ENCODE assay signal across 22 mouse cellular contexts in the genomic region with DNA sequence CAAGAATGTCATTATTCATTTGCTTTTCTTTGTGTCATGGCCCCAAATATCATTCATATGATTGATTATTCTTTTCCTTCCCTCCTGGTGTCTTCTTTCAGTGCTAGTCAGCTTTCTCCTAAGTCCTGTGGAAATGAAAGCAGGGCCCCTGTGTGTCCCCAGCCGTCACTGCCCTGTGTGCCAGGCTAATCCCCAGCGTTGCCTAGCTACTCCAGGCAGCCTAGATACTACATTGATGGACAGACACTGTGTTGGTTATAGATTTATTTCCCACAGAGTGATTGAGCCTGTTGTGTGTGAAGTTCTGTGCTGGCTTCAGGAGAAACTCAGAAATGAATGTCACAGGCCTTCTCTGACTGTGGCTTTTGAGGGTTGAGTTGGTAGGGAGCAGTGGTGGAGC. TPM values are rescaled to one million over a fixed set of nuclear protein-coding genes. Genes with fewer than 3 reads are reported as not detected.
DNase-seq lines count a peak whose midpoint lies in the region; ATAC-seq lines count a peak whose summit lies in the region.
"Had no signal": no experiment of that assay in that cellular context is flagged by ENCODE, and none has a peak within 500 bp of the region (broad histone marks: within the 10 kb centered on the region; RNA-seq: fewer than 3 reads in every experiment).

No protein-coding gene starts in this region.

- no peak overlapping the region for H3K27ac ChIP-seq in hindbrain, embryonic 16.5 days (ENCODE audit: low read depth, low read length)
- H3K27ac ChIP-seq in hindbrain, embryonic 11.5 days (ENCODE audit: low read depth, low read length) = no peak overlapping the region
- no peak overlapping the region for H3K27ac ChIP-seq in midbrain, embryonic 16.5 days (ENCODE audit: low read length)
- no peak overlapping the region for H3K27ac ChIP-seq in intestine, embryonic 16.5 days (ENCODE audit: low read length)
- H3K27ac ChIP-seq: embryonic facial prominence, embryonic 10.5 days; gastrocnemius, adult 2 months; heart, embryonic 13.5 days; hindbrain, embryonic 14.5 days had no signal

- H3K27me3 ChIP-seq in hindbrain, embryonic 16.5 days (replicated peaks; ENCODE audit: control insufficient read depth, insufficient read depth, low read length) = no peaks in the 10 kb centered on the region
- H3K27me3 ChIP-seq in hindbrain, embryonic 11.5 days (ENCODE audit: control insufficient read depth, insufficient read depth, low read length) = no peaks in the 10 kb centered on the region
- no peaks in the 10 kb centered on the region for H3K27me3 ChIP-seq in midbrain, embryonic 16.5 days (ENCODE audit: control insufficient read depth, insufficient read depth, low read depth, low read length)
- H3K27me3 ChIP-seq in intestine, embryonic 16.5 days (replicated peaks; ENCODE audit: control insufficient read depth, insufficient read depth, low read length) = no peaks in the 10 kb centered on the region
- H3K27me3 ChIP-seq: heart, embryonic 13.5 days had no signal

- H3K4me3 ChIP-seq in hindbrain, embryonic 16.5 days (ENCODE audit: low read length) = no peak overlapping the region
- no peak overlapping the region for H3K4me3 ChIP-seq in hindbrain, embryonic 11.5 days (ENCODE audit: low read depth, low read length)
- H3K4me3 ChIP-seq in midbrain, embryonic 16.5 days (ENCODE audit: low read depth, low read length) = no peak overlapping the region
- no peak overlapping the region for H3K4me3 ChIP-seq in intestine, embryonic 16.5 days (ENCODE audit: low read length)
- H3K4me3 ChIP-seq: embryonic facial prominence, embryonic 10.5 days; gastrocnemius, adult 2 months; heart, embryonic 13.5 days had no signal

- WGBS in hindbrain, embryonic 16.5 days = 56% methylated on average over 2 of the region's 2 CpGs
- WGBS in hindbrain, embryonic 11.5 days = 58% methylated on average over 2 of the region's 2 CpGs
- 11% methylated on average over 2 of the region's 2 CpGs for WGBS in midbrain, embryonic 16.5 days
- 70% methylated on average over 2 of the region's 2 CpGs for WGBS in intestine, embryonic 16.5 days

- no peaks in the 10 kb centered on the region for H3K9me3 ChIP-seq in hindbrain, embryonic 16.5 days (ENCODE audit: control insufficient read depth, low read length)
- H3K9me3 ChIP-seq in hindbrain, embryonic 11.5 days (ENCODE audit: control insufficient read depth, low read length) = no peaks in the 10 kb centered on the region
- H3K9me3 ChIP-seq in midbrain, embryonic 16.5 days (replicated peaks; ENCODE audit: control insufficient read depth, low read length, poor library complexity, severe bottlenecking) = no peaks in the 10 kb centered on the region
- no peaks in the 10 kb centered on the region for H3K9me3 ChIP-seq in intestine, embryonic 16.5 days (ENCODE audit: control insufficient read depth, low read length)
- H3K9me3 ChIP-seq: embryonic facial prominence, embryonic 10.5 days; G1E; heart, embryonic 13.5 days had no signal

- no peak overlapping the region for H3K9ac ChIP-seq in hindbrain, embryonic 16.5 days (ENCODE audit: low read depth, low read length)
- H3K9ac ChIP-seq in hindbrain, embryonic 11.5 days (ENCODE audit: low read depth, low read length) = no peak overlapping the region
- H3K9ac ChIP-seq in midbrain, embryonic 16.5 days (ENCODE audit: low read depth, low read length) = no peak overlapping the region
- no peak overlapping the region for H3K9ac ChIP-seq in intestine, embryonic 16.5 days (ENCODE audit: low read depth, low read length)
- H3K9ac ChIP-seq: forebrain, postnatal 0 days; heart, embryonic 13.5 days; hindbrain, embryonic 14.5 days had no signal

- DNase-seq in embryo, embryonic 10.5 days (ENCODE audit: low spot score) = peak; percentile 9
- no peak for DNase-seq in embryo, embryonic 11 days
- no peak for DNase-seq in hindbrain, embryonic 11.5 days (ENCODE audit: low spot score)
- peak; percentile 30 for DNase-seq in retina, postnatal 1 day
- no peak for DNase-seq in retina, embryonic 14.5 days (ENCODE audit: low spot score)
- DNase-seq: adrenal gland, postnatal 10 days; B cell, adult 2 months; cerebellum, adult 11-12 months; cerebellum, adult 9-10 months; cerebellum, postnatal 25 days; forebrain, postnatal 0 days; gastrocnemius, adult 2 months; gastrocnemius, postnatal 25 days; heart, postnatal 36 days had no signal

- no peaks in the 10 kb centered on the region for H3K4me1 ChIP-seq in hindbrain, embryonic 16.5 days (ENCODE audit: control insufficient read depth, insufficient read depth, low read depth, low read length)
- no peaks in the 10 kb centered on the region for H3K4me1 ChIP-seq in hindbrain, embryonic 11.5 days (replicated peaks; ENCODE audit: control insufficient read depth, insufficient read depth, low read length)
- H3K4me1 ChIP-seq in midbrain, embryonic 16.5 days (ENCODE audit: control insufficient read depth, insufficient read depth, low read length) = no peaks in the 10 kb centered on the region
- no peaks in the 10 kb centered on the region for H3K4me1 ChIP-seq in intestine, embryonic 16.5 days (ENCODE audit: control insufficient read depth, insufficient read depth, low read length)
- H3K4me1 ChIP-seq: embryonic facial prominence, embryonic 10.5 days; heart, embryonic 13.5 days had no signal

- H3K4me2 ChIP-seq in hindbrain, embryonic 16.5 days (ENCODE audit: low read length) = no peak overlapping the region
- H3K4me2 ChIP-seq in hindbrain, embryonic 11.5 days (replicated peaks; ENCODE audit: low read depth, low read length) = no peak overlapping the region
- H3K4me2 ChIP-seq in midbrain, embryonic 16.5 days (ENCODE audit: low read length) = no peak overlapping the region
- H3K4me2 ChIP-seq in intestine, embryonic 16.5 days (ENCODE audit: low read depth, low read length) = no peak overlapping the region
- H3K4me2 ChIP-seq: heart, embryonic 13.5 days; hindbrain, embryonic 14.5 days had no signal

- peaks cover 5% of the 10 kb centered on the region; the same call in 1 of the 2 replicates for H3K36me3 ChIP-seq in hindbrain, embryonic 16.5 days (ENCODE audit: control insufficient read depth, insufficient read depth, low read length)
- H3K36me3 ChIP-seq in hindbrain, embryonic 11.5 days (ENCODE audit: control insufficient read depth, insufficient read depth, low read length) = no peaks in the 10 kb centered on the region
- peaks cover 12% of the 10 kb centered on the region for H3K36me3 ChIP-seq in midbrain, embryonic 16.5 days (ENCODE audit: control insufficient read depth, insufficient read depth, low read length)
- peaks cover 12% of the 10 kb centered on the region; the same call in 1 of the 2 replicates for H3K36me3 ChIP-seq in intestine, embryonic 16.5 days (ENCODE audit: control insufficient read depth, insufficient read depth, low read length)

- peak; percentile 64 for ATAC-seq in hindbrain, embryonic 16.5 days
- ATAC-seq in hindbrain, embryonic 11.5 days (ENCODE audit: low FRiP score) = no peak
- ATAC-seq in midbrain, embryonic 16.5 days = peak; percentile 56; the same call in 1 of the 2 replicates
- no peak for ATAC-seq in intestine, embryonic 16.5 days
- ATAC-seq: CD4-positive, CD25-positive, alpha-beta regulatory T cell, adult 4 months; forebrain, postnatal 0 days had no signal

RNA-seq across cellular contexts. Expression of a gene that starts 41.7 kb away (rescaled TPM):
- polyA plus RNA-seq in hindbrain, embryonic 16.5 days (2015; fragmentation: Nextera tagmentation; extraction: Ambion mirVana) = 69.7 and 84.6 TPM in 2 replicates
- polyA plus RNA-seq in hindbrain, embryonic 11.5 days (2014; fragmentation: Nextera tagmentation; extraction: Ambion mirVana) = 86.2 and 89.4 TPM in 2 replicates
- polyA plus RNA-seq in midbrain, embryonic 16.5 days (2015; fragmentation: Nextera tagmentation; extraction: Ambion mirVana) = 81.9 and 82.8 TPM in 2 replicates
- polyA plus RNA-seq in intestine, embryonic 16.5 days (2015; fragmentation: Nextera tagmentation; extraction: Ambion mirVana) = 125 and 127 TPM in 2 replicates

Comparison
In these comparisons a context has a peak if more than half of its experiments do, and no peak if none do; other contexts are left out.
1. DNase-seq: peak in embryo, embryonic 10.5 days (single experiment) and retina, postnatal 1 day (single experiment); none in embryo, embryonic 11 days (single experiment), hindbrain, embryonic 11.5 days (single experiment) and retina, embryonic 14.5 days (single experiment).
2. ATAC-seq: peak in hindbrain, embryonic 16.5 days (single experiment) and midbrain, embryonic 16.5 days (single experiment); none in hindbrain, embryonic 11.5 days (single experiment) and intestine, embryonic 16.5 days (single experiment).